Mouse (Mus musculus) heart, postnatal 10 days (tissue): ENCODE results near the gene Eef1akmt1. TPM values are rescaled to one million over a fixed set of nuclear protein-coding genes. Genes with fewer than 3 reads are reported as not detected.

Experiments used
- DNase-seq, 2 experiments: peaks; one replicate each; pipeline ENCODE4 v3.0.0; 2021
- intact Hi-C: fragments of 180-260 bp; cut with DNase I; formaldehyde crosslinking; loops from one replicate; pipeline ENCODE4 v1.15.1; 2025
- total RNA-seq, 2 experiments: library from RNA; stranded (reverse); gene quantifications; 2 replicates each; pipeline ENCODE4 v1.2.3; 2021

Eef1akmt1 gene
- total RNA-seq, 2 experiments from 2014 or later = 32.4 to 32.6 TPM

DNA sequence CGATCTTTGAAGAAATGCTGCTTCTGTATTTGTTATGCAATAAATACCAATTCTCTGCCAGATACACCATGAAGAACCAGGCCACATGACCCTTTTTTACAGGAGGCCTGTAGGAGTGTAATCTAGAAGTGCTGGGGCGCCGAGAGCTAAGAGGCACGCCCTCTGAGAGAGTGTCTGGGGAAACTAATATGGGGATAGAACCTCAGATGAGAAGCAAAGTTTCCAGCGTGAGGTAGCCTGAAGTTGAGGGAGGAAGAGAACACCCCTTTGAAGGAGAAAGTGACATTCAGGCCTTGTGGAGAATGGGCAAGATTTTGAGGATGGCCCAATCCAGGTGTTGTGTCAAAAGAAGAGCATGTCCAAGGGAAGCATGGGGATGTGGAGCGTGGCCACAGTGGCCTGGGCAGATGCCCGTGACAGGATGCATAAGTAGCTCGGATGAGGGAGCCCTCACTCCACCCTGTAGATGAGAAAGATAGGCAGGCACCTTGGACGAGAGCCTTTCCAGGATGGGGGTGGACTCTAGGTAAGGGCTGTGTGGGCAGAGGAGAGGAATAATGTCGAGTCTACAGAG lies 45.3 kb downstream of the Eef1akmt1 start:
- intact Hi-C loops = no loop called here
- no peak for DNase-seq

DNA sequence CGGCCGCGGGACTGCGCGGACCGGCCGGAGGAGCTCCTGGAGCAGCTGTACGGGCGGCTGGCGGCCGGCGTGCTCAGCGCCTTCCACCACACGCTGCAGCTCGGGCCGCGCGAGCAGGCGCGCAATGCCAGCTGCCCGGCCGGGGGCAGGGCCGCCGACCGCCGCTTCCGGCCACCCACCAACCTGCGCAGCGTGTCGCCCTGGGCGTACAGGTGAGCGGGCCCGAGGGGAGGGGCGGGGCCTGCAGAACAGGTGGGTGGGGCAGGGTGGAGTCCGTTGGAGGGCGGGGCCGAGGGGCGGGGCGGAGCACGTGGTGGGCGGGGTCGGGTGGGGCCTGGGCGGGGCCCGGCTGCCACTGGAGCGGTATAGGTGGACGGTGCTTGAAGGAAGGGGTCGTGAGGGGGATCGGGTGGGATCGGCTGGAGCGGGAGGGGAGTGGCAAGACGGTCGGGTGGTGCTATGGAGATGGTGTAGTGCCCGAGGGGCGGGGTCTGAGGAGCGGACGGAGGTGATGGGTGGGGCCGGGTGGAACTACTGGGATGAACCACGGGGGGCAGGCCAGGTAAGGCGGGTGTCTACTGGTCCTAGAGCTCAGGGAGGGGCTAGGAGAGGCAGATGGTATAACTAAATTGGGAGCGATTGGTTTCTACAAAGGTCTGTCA lies 45.9 kb downstream of the Eef1akmt1 start:
- peak; percentile 63 to 65 for DNase-seq
- intact Hi-C loops = no loop called here

DNA sequence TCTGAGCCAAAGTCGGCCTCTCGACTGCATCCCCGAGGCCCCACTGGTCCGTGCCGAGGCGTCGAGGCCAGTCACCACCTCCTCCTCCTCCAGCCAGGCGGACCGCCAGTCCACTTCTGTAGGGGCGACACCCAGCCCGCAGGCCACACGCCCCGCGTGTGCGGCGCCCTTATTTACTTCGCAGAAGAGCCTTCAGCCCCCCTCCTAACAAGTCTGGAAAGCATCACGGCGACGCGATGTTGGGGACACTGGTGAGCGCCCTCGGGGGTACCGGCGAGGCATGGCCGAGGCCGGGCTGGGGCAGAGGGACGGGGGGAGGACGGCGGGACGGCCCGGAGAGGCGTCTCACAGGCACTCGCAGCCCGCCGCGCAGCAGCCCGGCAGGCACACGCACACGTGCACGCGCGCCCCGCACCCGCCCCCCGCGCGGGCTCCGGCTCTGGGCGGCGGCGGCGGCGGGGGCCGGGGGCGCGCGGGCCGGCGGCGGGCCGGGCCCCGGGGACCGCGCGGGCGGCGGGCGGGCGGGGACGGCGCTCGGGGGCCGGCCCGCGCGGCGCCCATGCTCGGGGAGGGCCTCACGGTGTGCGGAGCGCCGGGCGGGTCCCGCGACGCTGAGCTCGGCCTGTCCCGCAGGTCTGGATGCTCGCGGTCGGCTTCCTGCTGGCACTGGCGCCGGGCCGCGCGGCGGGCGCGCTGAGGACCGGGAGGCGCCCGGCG lies 46.6 kb downstream of the Eef1akmt1 start, which contains the start of gene Il17d:
Gene Il17d (plus strand): TSS at position 107 of the 717 bp plus-strand sequence.
- intact Hi-C loops = no loop called here
- peak; percentile 62 to 66 for DNase-seq

DNA sequence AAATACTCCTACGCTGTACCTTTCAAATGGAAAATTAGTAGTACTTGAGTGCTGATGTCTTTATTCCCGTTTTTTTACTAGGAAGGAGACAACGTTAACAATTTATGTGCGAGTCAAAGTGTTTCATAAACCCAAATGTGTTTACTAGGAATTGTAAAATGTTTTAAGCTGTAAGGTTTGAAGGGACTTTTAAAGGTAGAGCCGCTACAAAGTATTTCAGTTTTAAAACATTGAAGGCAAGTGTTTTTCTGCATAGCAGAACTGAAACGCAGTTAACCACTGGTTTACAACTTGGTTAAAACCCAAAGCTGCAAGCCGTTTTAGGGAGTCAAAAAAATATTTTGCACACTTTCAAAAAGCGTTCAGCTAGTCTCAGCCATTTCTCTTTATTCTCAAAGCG lies 47.6 kb downstream of the Eef1akmt1 start:
- intact Hi-C loops = no loop called here
- DNase-seq = no peak

DNA sequence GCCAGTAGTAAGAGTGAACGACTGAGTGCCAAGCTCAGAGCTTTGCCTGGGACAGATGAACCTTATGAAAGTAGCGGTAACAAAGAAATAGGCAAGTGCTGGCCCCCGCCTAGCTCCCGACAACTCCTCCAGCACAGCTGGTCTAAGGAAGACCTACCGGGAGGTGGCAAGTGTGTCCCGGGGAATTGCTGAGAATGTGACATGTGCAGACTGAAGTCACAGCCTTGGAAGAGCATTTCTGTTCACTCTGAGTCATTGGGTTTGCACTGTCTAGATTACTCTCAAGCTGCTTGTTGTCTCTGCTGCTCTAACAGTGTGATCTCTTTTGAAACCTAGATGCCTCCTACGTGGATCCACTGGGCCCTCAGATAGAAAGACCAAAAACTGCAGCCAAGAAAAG lies 54.4 kb downstream of the Eef1akmt1 start:
- DNase-seq = no peak
- intact Hi-C loops = no loop called here

DNA sequence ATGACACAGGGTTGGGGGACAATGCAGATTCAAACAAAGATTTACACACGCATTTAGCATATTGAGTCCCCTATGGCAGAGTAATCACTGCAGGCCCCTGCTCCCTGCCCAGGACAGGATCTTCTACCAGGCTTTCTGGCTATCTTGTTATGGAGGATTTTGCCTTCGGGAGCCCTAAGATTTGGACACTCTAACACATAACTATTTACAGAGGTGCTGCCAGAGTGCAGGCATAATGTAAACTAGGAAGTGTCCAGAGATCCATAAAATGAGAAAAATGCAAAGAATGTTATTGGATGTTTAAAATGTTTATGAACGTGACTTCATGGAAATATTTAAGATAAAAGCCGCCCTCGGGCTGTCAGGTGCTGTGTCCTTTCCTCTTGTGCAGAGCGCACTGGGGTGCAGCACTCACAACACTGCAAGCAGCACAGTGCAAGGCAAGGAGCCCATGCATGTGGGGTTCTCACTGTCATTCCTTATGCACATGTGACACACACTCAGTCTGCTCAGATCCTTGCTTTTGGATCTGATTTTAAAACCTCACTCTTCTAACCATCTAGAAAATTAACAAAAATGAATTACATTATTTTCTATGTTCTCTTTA lies 56.2 kb downstream of the Eef1akmt1 start:
- DNase-seq = no peak
- intact Hi-C loops = no loop called here

DNA sequence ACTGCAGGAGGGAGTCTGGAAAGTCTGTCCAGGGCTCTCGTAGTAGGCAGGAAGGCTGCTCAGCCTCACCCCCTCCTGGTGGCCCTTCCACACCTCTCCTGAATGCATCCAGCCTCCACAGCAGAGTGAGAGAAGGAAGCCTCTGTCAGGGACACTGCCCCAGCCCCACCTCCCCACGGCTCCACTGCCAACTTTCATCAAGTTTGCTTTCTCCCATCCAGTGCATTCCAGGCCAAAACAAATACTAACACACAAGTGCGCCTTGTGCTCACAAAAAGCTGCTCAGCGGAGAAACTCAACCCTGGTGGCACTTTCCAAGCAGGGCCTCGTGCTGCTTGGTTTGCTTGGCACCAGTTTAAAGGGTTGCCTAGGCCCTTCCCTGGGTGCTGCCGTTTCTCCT lies 61.9 kb downstream of the Eef1akmt1 start:
- peak in 1 of 2 experiments; percentile 29 for DNase-seq
- intact Hi-C loops = no loop called here

DNA sequence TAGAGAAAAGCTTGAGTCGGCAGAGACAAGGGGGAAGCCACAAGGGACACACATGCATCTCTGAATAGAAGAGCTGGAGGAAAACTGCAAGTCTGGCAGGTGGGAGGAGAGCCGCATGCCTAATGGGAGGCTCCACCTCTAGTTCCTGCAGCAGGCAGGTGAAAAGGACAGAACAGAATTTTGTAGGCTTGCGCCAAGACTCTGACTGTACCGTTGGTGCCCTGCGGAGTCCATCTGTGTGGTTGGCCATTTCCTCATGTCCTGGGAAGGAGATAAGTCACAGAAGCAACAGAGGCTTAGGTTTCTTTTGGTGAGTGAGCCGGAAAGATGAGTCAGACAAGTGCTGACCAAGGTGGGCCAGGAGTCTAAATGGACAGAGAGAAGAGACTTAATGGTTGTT lies 67.7 kb downstream of the Eef1akmt1 start:
- DNase-seq = no peak
- intact Hi-C loops = no loop called here

Other genes with a start within 250 kb of the Eef1akmt1 start
- 10 to 100 TPM in 1 of 2 experiments, 1 to 10 TPM in 1; 8.3 to 10.1 TPM for gene Cryl1, start 173.1 kb downstream of the Eef1akmt1 start, total RNA-seq
- gene Ift88, start 147.6 kb downstream of the Eef1akmt1 start, total RNA-seq = 1 to 10 TPM; 4.5 to 5.1 TPM
- 1 to 10 TPM; 8.4 to 8.8 TPM for gene Il17d, start 46.8 kb downstream of the Eef1akmt1 start, total RNA-seq
- 10 to 100 TPM; 16.6 to 19.1 TPM for gene Xpo4, start 93.8 kb upstream of the Eef1akmt1 start, total RNA-seq
- 1 to 10 TPM; 1.5 to 1.6 TPM for gene Gm49361, start 174.5 kb upstream of the Eef1akmt1 start, total RNA-seq
- gene Lats2, start 186.8 kb upstream of the Eef1akmt1 start, total RNA-seq = 10 to 100 TPM; 46.6 to 46.7 TPM
- 10 to 100 TPM; 66.5 to 83.0 TPM for gene Sap18, start 226.6 kb upstream of the Eef1akmt1 start, total RNA-seq